Mouse (Mus musculus) B cell, adult 2 months (primary cell): ENCODE data around the gene Brwd1.
"Not testable (repeated sequence)": the region's sequence is repeated elsewhere in the genome, so short reads cannot be mapped to it uniquely, and the experiment has no call there.

Experiments used
- DNase-seq, 2 experiments: peaks; one replicate each; pipeline ENCODE4 v3.0.0; 2022

Gene Brwd1

GRCm38 (mm10) chr16:96080524-96080923 lies 1.8 kb downstream of the Brwd1 start:
- no peak for DNase-seq

- DNase-seq: no peak
Measured at GRCm38 (mm10) chr16:96068364-96068763, 14.0 kb downstream of the Brwd1 start.

GRCm38 (mm10) chr16:96066174-96066573 lies 16.2 kb downstream of the Brwd1 start:
- DNase-seq: no peak

GRCm38 (mm10) chr16:96064649-96065048 lies 17.7 kb downstream of the Brwd1 start:
- DNase-seq: no peak

- DNase-seq: peak; percentile 42 to 52
Measured at GRCm38 (mm10) chr16:96044096-96044495, 38.2 kb downstream of the Brwd1 start.

- no peak for DNase-seq
Measured at GRCm38 (mm10) chr16:96040691-96041090, 41.6 kb downstream of the Brwd1 start.

- DNase-seq: no peak
Measured at GRCm38 (mm10) chr16:96039538-96039937, 42.8 kb downstream of the Brwd1 start.

- DNase-seq: no peak
Measured at GRCm38 (mm10) chr16:96034473-96034872, 47.9 kb downstream of the Brwd1 start.

- no peak for DNase-seq
Measured at GRCm38 (mm10) chr16:96032368-96033043, 49.8 kb downstream of the Brwd1 start.

GRCm38 (mm10) chr16:96030476-96031102 lies 51.7 kb downstream of the Brwd1 start:
- peak; percentile 43 to 45 for DNase-seq

GRCm38 (mm10) chr16:96026256-96026655 lies 56.1 kb downstream of the Brwd1 start:
- no peak for DNase-seq

GRCm38 (mm10) chr16:96025244-96025643 lies 57.1 kb downstream of the Brwd1 start:
- no peak for DNase-seq

GRCm38 (mm10) chr16:96021045-96021444 lies 61.3 kb downstream of the Brwd1 start:
- no peak for DNase-seq

- not testable (repeated sequence) for DNase-seq
Measured at GRCm38 (mm10) chr16:96009124-96009523, 73.2 kb downstream of the Brwd1 start.

GRCm38 (mm10) chr16:96004278-96004677 lies 78.0 kb downstream of the Brwd1 start:
- not testable (repeated sequence) for DNase-seq

- DNase-seq: no peak
Measured at GRCm38 (mm10) chr16:95999291-95999690, 83.0 kb downstream of the Brwd1 start.

- no peak for DNase-seq
Measured at GRCm38 (mm10) chr16:95996156-95996555, 86.2 kb downstream of the Brwd1 start.

- not testable (repeated sequence) for DNase-seq
Measured at GRCm38 (mm10) chr16:95994576-95994975, 87.8 kb downstream of the Brwd1 start.

GRCm38 (mm10) chr16:95992596-95992995 lies 89.7 kb downstream of the Brwd1 start:
- no peak for DNase-seq

- no peak for DNase-seq
Measured at GRCm38 (mm10) chr16:95991122-95991900, 91.0 kb downstream of the Brwd1 start.

- DNase-seq: peak; percentile 99 to 100
Measured at GRCm38 (mm10) chr16:95990462-95991121, 91.7 kb downstream of the Brwd1 start, which contains the start of gene Psmg1. Psmg1 (minus strand) TSS chr16:95990960.

- no peak for DNase-seq
Measured at GRCm38 (mm10) chr16:95984911-95985310, 97.4 kb downstream of the Brwd1 start.

GRCm38 (mm10) chr16:95983601-95984000 lies 98.7 kb downstream of the Brwd1 start:
- peak; percentile 36 to 43 for DNase-seq
